Mouse (Mus musculus) retina, adult 2 months (tissue): ENCODE measurements around the gene Tsacc.
"Not testable (repeated sequence)": the region's sequence is repeated elsewhere in the genome, so short reads cannot be mapped to it uniquely, and the experiment has no call there.

Experiments used
- DNase-seq: peaks from one replicate; pipeline ENCODE4 v3.0.0-alpha.2; 2012; ENCODE audit warnings: low read depth, low spot score

Tsacc gene

DNA sequence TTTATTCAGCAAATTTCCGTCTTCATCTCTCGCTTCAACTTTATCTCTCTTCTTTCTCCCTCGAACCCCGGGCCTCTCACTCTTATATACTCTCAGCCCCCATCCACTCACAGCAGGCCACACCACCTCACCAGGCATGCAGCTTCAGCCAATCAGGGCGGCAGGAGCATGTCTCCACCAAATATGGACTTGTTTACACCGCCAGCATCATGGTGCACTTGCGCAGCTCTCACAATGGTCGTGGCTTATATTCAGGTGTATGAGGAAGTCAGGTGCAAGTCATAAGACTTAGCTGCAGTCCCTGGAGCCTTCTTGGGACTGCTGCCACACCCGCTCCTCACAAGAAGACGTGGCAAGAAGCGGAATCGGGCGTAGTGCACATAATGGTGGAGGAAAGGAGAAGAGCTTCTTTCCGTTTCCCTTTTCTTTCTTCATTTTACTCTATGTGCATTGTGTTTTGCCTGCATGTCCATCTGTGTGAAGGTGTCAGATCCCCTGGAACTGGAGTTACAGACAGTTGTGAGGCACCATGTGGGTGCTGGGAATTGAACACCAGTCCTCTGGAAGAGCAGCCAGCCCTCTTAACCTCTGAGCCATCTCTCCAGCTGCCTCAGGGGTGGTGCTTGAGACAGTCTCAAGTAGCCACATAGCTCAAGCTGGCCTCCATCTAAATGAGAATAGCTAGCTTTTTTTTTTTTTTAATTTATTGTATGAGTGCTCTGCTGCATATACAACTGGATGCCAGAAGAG lies 11.8 kb downstream of the Tsacc start:
- DNase-seq = not testable (repeated sequence)

DNA sequence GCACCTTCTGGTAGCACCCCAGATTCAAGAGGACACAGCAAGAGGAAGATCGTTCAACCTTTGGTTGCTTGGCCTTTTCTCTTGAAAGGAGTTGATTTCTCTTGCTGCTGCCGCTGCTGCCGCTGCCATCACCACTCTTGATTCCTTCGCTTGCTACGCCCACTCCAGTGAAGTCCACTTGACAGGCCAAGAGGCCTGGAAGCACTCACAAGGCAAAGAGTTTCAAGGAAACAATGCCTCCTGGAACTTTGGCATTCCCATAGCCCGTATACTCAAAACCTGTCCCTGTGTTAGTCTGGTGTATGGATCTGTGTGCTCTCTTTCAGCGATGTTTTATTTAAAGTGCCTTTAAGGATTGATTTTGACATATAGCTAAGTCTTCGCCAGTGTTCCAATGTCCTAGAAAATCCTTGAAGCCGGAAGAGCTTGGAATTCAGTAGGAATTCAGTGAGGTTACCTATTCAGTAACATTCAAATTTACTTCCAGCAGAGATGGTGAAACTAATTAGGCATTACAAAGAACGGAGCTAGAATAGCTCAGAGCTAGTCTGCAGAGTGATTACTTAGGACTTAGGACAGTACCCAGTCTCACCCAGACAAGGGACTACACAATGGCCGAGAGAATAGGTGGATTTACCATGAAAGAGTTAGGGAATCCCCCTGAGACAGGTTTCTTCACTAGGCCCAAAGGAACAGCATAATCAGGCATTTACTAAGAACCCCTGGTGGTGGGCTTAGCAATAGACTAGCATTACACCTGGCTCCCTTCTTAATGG lies 15.5 kb downstream of the Tsacc start:
- not testable (repeated sequence) for DNase-seq

DNA sequence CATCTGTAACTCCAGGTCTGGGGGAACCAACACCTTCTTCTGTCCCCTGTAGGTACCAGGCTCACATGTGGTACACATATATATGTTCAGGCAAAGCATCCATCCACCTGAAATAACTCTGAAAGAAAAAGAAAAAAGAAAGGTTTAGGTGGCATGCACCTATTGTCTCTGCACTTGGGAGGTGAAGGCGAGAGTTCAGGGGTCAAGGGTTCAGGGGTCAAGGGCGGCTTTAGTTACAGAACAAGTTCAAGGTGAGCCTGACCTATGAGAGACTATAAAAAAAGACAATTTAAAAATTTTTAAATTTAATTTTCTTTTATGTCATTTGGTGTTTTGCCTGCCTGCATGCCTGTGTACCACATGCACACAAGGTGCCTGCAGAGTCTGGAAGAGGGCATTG lies 16.8 kb downstream of the Tsacc start:
- no peak for DNase-seq

DNA sequence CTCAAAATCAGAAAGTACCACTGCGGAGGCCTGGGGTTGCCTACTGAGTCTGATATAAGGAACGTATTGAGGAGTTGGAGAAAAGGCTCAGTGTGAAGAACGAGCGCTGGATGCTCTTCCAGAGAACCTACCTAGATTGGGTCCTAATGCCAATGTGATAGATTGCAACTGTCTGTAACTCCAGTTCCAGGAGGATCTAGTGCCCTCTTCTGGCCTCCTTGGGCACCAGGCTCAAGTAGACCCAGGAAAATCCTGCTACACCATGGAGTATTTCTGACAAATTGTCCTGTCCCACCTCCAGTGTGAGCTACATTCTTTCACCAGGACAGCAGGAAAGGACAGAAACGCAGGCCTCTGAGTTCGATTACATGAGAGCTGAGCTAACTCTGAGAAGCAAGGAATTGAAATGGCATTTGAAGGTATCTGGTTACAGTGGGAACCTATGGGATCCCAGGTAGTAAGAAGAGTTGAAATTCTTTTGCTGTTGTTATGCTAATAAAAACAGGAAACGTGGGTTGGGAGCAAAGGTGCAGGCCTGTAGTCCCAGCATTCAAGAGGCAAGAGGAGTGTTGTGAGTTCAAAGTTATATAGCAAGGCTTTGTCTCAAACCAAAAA lies 20.2 kb downstream of the Tsacc start:
- no peak for DNase-seq

DNA sequence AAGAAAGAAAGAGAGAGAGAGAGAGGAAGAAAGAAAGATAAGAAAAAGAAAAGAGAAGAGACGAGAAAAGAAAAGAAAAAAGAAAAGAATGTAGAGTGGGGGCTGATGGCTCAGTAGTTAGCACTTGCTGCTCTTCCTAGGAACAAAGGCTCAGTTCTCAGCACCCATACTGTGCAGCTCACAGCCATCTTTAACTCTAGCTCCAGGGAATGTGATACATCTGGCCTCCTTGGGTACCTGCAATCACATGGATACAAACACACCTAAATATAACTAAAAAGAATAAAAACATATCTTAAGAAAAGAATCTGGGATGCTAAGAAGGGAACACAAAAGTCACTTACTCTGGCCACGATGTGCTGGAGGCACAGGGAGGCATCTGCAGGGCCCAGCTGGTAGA lies 20.7 kb downstream of the Tsacc start:
- DNase-seq = no peak

DNA sequence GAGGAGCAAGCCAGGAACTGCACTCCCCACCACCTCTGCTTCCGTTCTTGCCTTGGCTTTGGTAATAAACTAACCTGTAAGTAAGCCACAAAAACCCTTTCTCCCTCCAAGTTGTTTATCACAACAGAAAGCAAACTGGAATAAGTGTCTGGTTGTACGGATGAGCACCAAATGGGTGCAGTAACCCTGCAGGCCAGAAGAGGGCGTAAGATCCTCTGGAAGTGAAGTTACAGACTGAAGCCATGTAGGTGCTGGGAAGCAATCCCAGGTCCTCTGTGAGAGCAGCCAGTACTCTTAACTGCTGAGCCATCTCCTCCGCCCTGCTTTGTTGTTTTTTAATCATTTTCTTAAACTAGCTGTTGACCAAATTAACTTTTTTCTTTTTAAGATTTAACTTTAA lies 22.8 kb downstream of the Tsacc start:
- no peak for DNase-seq

DNA sequence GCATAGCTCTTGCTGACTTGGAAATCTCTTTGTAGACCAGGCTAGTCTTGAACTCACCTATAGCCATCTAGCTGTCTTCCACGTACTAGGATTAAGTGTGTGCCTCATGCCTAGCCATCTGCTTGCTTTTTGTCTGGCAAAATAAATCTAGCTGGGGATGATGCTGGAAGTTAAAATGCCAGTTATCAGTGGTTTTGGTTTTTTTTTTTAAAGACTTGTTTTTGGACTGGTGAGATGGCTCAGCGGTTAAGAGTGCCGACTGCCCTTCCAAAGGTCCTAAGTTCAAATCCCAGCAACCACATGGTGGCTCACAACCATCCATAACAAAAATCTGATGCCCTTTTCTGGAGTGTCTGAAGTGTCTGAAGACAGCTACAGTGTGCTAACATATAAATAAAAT lies 24.9 kb downstream of the Tsacc start:
- no peak for DNase-seq

DNA sequence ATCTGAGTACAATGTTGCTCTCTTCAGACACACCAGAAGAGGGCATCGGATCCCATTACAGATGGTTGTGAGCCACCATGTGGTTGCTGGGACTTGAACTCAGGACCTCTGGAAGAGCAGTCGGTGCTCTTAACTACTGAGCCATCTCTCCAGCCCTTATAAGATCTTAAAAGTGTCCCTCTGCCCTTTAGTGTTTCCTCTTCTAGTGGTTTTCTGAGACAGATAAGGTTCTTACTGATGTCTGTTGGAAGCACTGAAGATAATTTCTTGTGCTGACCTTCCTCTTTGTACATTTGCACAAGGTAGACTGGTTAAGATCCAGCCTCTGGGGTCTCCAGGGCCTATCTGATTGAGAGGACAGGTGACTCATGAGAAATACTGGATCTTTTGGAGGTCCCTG lies 25.5 kb downstream of the Tsacc start:
- not testable (repeated sequence) for DNase-seq

DNA sequence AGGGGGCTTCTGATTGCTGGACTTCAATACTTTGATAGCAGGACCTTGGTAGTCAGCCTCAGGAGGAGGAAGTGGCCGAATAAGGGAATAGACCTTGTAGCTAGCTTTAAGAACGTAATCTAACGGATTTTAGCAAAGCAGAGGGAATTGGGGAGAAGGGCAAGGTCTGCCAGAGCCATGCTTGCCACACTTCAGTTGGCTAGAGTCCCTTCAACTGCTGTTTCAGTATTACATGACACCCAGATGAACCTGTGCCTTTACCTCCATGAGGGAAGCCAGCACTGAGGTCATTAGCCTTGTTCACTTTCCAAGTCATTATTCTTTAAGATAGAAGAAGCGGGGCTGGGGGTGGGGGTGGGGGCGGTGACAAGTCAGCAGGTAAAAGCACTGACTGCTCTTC lies 27.8 kb downstream of the Tsacc start:
- DNase-seq = no peak

DNA sequence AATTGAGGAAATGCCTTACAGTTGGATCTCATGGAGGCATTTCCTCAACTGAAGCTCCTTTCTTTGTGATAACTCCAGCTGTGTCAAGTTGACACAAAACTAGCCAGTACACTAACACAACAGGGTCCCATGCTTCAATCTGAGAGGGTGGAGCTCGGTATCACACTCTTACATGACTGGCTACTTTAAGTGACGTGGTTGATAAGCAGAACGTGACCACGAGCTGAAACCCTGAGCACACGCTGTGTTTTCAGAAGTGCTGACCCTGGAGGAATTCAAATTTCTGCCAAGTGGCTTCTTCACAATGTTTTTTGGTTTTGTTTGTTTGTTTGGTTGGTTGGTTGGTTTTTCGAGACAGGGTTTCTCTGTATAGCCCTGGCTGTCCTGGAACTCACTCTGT lies 28.8 kb downstream of the Tsacc start:
- DNase-seq = not testable (repeated sequence)

DNA sequence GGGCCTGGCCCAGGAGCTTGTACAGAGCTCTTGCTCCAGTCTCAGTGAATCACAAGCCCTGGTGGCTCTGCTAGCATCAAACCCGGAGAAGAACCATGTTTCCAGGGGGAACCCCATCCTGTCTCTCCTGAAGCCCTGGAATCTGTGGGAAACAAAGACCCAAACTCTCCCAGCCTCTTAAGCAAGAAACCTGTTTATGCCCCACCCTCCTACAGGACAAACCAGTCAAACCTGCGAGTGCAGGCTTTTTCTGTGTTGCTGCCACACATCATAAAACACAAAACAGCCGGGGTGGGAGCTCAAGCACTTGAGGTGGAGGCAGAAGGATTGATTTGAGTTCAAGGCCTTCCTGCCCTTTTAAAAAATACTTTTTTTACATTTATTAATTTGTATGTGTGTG lies 34.5 kb downstream of the Tsacc start:
- DNase-seq = no peak

DNA sequence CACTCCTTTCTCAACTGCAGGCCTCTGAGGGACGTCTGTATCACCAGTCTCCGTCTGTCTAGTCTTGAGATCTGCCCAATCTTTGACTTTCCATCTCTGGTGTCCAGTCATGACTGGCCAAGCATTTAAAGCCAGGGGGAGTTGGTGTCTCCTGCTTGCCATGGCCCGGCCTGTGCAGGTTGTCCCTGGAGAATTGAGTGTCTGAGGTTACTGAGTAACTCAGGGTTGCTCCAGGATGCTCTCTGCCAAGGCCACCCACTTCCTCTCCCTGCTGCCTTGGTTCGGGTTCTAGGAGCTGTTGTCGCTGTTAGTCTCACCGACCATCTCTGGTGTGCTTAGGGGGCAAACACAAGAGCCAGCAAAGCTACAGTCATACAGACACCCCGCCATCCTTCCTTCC lies 40.4 kb downstream of the Tsacc start:
- DNase-seq = no peak

DNA sequence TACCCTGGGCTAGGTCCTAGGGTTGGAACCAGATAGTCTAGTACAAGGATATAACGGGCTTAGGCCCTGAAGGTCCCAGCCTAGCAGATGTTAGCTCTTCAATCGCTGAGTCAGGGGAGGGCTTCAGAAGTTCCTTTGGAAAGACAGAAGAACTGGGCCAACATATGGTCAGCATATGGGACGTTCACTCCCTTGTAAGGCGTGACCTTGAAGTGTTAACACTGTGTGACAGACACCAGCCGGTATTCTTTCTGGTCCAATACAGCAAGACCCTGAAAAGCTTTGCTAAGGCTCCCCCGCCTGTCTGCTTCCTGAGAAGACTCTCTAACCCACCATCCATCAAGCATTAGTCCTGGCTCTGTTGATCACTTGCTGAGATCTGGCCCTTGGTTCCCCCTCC lies 40.8 kb downstream of the Tsacc start:
- DNase-seq = no peak

DNA sequence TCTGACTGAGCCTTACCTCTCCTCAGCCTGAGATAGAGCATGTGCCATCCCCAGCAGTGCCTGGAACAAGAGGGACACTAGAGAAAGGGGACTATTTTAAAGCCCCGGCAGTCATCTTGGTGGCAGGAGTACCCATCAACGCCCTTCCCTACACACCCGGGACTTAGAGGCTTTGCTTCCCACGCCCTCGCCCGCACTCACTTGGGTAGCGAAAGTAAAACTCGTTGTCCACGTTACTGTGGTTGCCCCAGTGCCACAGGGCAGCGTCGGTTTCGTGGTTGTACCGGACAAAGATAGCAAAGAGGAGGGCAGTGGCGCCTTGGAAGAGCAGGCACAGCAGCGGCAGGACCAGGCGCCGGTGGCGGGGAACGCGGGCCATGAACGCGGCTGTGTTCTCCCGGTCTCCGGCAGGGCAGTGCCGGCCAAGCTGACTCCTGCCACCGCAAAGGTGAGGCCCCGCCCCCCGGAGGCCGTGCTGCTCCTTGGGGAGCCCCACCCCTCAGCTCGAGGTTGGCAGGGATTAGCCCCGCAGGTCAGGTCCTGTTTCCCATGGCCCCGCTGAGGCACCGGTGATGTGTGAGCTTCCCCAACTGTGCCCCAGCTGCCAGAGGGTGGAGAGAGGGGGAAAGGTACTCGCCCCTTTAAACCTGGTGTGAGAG lies 42.4 kb downstream of the Tsacc start, which contains the start of gene Rhbg:
Gene Rhbg (minus strand): TSS at position 442 of the 659 bp plus-strand sequence.
- DNase-seq = no peak

DNA sequence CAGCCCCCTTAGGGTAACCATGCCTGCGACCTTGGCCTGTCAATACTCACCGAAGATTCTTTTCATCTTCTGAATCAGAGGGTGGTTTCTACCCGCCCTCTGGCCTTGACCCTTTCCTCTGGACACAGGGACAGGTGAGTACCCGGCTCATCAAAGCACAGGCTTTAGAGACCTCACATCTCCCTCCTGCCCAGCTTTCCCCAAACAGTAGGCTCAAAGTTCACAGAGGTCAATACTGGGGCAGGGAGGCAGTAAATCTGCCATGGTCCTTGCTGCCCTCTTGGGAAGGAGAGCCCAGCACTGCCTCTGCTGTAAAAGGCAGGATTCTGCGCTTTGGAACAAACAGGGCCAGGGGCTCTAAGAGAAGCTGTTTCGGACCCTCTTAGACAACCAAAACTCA lies 44.1 kb downstream of the Tsacc start:
- no peak for DNase-seq

DNA sequence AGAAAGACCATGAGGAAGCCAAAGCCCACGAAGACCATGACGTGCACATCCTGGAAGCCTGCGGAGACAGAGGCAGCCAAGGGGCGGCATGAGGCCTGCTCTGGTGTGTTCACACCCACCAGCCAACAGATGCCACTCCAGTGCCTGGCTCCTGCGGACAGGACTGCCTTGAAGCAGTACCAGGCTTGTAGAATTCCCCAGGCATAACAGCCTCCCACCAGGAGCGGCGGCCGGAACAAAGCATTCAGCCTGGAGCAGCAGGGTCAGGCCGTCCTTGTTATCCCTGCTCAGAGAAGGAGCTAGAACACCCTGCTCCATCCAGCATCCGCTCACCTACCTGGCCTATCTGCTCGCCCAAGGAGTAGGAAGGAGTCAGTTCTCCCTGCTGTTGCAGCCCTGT lies 48.4 kb downstream of the Tsacc start:
- DNase-seq = no peak

DNA sequence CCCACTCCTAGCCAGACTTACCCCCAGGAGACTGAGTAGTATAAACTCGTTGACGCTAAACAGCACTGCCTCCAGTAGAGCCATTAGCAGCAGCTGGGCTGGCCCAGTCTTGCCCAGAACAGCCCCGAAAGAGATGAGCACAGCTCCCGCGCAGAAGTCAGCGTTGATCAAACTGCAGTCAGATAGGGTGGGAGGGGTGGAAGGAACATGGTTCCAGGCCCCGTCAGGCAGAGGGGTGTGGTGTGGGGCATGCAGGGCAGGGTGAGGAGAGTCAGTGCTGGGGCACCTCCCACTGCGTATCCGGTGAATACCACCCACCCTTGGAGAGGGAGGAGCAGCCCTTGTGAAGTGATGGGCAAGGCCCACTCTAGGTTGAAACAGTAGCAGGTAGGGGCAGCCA lies 49.1 kb downstream of the Tsacc start:
- DNase-seq = no peak

DNA sequence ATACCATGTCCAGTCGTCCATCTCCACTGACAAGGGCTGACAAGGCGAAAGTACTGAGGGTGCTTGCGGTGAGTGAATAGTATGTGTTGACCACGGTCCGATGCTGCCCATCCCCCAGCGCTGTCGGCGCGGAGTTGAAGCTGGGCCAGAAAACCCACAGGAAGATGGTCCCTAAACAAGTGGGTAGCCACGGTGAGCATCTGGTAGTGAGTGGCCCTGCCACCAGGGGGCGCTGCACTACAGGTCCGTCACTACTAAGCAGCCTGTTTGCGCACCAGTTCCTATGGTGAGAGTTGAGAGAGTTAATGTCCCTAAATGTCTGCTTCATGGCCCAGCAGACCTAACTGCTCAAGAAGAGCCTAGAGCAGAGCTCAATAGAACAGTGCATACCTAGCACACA lies 51.0 kb downstream of the Tsacc start:
- no peak for DNase-seq

DNA sequence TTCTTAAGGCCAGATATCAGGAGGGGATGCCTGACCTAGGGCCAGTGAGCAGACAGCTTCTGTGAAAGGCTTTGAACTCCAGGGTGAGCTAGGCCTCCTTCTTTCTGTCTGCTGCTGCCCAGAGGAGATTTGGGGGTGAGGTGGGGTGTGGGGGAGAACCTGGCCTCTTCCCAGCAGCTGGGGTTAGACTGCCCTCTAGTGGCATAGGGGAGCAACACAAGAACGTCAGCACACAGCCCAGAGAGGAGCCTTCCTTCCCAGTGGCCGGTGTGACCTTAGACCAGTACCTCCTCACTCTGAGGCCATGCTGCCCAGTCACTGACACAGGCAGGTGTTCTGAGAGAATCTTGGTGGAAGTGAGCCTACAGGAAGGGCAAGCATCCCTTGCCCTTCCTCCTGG lies 52.7 kb downstream of the Tsacc start:
- no peak for DNase-seq

DNA sequence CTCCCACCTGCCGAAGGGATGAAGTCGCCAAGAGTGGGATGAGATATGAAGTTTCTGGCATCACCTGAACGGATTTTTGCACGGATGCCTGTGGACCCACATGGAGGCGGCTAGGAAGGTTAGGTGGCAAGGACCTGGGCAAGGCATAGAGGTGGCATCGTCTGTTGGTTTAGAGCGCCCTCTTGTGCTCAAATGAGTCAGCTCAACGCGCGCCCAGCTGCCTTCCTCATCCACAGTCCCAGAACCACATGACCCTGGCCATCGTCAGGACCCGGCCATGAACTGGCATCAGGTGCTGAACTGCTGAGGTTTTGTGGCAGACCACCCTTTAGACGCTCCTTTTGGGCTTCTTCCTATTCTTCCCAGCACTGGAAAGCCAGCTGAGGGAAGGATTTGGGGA lies 54.3 kb downstream of the Tsacc start:
- DNase-seq = peak; percentile 63

DNA sequence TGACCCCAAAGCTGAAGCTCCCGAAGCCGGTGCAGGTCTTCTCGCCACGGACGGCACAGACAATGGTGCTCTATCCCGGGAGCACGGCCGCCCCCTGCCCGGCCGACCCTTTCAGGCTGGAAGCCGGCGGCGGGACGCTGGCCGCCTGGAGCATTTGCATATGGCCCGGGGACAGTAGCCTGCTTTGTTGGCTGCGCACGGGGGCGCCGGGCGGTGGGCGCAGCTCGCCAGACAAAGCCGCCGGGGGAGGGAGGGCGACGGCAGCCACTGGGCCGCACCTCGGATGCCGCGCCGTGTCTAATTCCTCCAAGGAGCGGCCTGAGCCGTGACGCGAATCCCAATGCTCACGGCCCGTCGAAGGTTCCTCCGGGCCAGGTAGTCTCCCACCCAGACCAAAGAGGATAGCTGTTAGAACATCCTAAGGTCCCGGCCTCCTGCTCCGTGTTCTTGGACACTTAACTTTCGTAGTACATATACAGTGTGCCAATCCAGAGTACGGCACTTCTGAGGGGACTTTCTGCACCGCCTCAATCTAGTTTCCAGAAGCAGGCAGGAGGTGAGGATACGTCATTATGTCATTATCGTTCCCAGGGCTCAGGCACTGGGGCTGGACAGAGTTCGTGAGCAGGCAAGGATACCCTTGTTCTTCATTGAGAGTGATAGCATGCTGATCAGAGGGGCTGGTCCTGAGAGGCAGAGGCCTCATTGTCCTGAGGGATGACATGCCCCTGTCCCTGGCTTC lies 55.6 kb downstream of the Tsacc start:
- no peak for DNase-seq

DNA sequence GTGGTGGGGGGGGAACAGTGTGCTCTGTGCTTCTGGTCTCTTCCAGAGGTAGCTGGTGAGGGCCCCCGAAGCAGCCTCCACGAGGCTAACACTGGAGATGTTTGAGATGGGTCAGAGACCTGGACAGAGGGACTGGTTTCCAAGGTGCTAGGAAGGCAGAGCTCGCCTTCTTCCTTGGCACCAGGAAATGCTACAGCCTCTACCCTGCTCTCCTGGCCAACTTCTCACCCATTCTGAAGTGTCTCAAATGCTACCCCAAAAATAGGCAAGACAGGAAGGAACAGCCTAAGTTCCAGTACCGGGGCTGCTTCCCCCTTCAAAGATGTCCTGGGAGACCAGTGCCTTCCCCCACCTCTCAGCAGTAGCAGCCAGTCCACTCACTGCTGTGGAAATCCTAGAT lies 57.4 kb downstream of the Tsacc start:
- no peak for DNase-seq
